16 mouse cellular contexts compared by ENCODE assay signal in the genomic region with DNA sequence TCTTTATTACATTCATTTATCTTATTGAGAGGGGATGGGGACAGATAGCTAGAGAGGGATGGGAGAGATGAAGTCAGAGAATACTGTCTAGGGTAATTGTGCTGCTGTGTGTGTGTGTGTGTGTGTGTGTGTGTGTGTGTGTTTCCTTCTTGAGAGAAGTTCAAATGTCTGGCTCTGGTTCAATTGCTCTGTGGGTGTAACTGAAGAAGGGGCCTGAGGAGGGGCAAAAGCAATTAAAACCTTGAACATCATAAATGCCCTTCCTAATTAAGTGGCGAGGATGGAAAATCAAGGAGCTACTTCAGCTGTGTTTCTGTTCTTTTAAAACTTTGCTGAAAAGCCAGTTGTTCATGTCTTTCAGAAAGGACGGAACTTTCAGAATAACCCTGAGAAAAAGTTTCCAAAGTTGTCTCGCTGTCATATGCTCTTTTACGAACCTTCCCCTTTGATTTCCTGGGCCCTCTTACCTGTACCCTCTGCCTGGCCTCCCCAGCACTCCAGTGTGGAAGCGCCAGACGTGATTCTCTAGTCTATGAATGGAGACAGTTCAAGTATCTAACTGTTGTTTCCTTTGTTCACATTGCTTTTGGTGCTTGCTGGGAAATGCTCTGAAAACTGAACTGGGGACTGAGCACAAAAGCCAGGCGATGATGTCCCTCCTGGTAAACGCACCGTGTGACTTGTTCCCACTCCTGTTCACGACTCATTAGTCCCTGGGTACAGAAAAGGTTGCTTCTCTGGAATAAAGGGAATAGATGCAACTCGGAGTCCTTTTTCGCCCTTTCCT.
DNase-seq lines count a peak whose midpoint lies in the region; ATAC-seq and TF ChIP-seq lines count a peak whose summit lies in the region.
"Had no signal": no experiment of that assay in that cellular context is flagged by ENCODE, and none has a peak within 500 bp of the region (broad histone marks: within the 10 kb centered on the region; RNA-seq: fewer than 3 reads in every experiment).

No protein-coding gene starts in this region.

- no peak for TF ChIP-seq POLR2A in lung, adult 2 months (IDR thresholded peaks at IDR 0.05; ENCODE audit: borderline replicate concordance, extremely low read depth, low read depth, low read length)

- no peak for ATAC-seq in lung, embryonic 15.5 days (ENCODE audit: borderline replicate concordance, extremely low read depth, low FRiP score, low TSS enrichment)
- ATAC-seq in forebrain, embryonic 12.5 days (ENCODE audit: low FRiP score), result peak; percentile 46; the same call in 1 of the 2 replicates

- H3K9me3 ChIP-seq in lung, embryonic 15.5 days, result no peaks in the 10 kb centered on the region
- H3K9me3 ChIP-seq in forebrain, embryonic 12.5 days, result no peaks in the 10 kb centered on the region
- H3K9me3 ChIP-seq: heart, embryonic 15.5 days had no signal

- 0 out of 2 replicates have a peak overlapping the region, but pooled peaks have one; percentile 46 for H3K27ac ChIP-seq in lung, embryonic 15.5 days
- H3K27ac ChIP-seq in forebrain, embryonic 12.5 days, result peak overlapping the region; percentile 80
- H3K27ac ChIP-seq: heart, embryonic 15.5 days; liver, embryonic 14.5 days had no signal

- peaks cover 30% of the 10 kb centered on the region for H3K4me1 ChIP-seq in lung, embryonic 15.5 days
- peaks cover 5% of the 10 kb centered on the region for H3K4me1 ChIP-seq in lung, adult 2 months (ENCODE audit: control insufficient read depth, insufficient read depth, low read length)
- peaks cover 15% of the 10 kb centered on the region for H3K4me1 ChIP-seq in forebrain, embryonic 12.5 days

- H3K9ac ChIP-seq in lung, embryonic 15.5 days, result no peak overlapping the region
- H3K9ac ChIP-seq in forebrain, embryonic 12.5 days, result no peak overlapping the region
- H3K9ac ChIP-seq: heart, embryonic 15.5 days; liver, embryonic 14.5 days had no signal

- no peak for TF ChIP-seq CTCF in lung, adult 2 months (IDR thresholded peaks at IDR 0.05; ENCODE audit: insufficient read depth, low read length)

- H3K4me2 ChIP-seq in lung, embryonic 15.5 days, result no peak overlapping the region
- H3K4me2 ChIP-seq in forebrain, embryonic 12.5 days, result no peak overlapping the region
- H3K4me2 ChIP-seq: heart, embryonic 15.5 days had no signal

- no peak overlapping the region for H3K4me3 ChIP-seq in lung, embryonic 15.5 days
- H3K4me3 ChIP-seq in lung, adult 2 months (replicated peaks; ENCODE audit: extremely low read depth, low read depth, low read length), result no peak overlapping the region
- no peak overlapping the region for H3K4me3 ChIP-seq in forebrain, embryonic 12.5 days (replicated peaks)
- H3K4me3 ChIP-seq: heart, embryonic 15.5 days; myocyte had no signal

- DNase-seq in embryo, embryonic 10 days (ENCODE audit: low spot score), result peak; percentile 17
- no peak for DNase-seq in embryo, embryonic 10.5 days (ENCODE audit: low spot score)
- no peak for DNase-seq in lung, adult 2 months
- peak; percentile 13 for DNase-seq in retina, embryonic 14.5 days (ENCODE audit: low spot score)
- DNase-seq in gastrocnemius, postnatal 14 days, result no peak
- no peak for DNase-seq in urinary bladder, postnatal 14 days (ENCODE audit: low spot score)
- DNase-seq: adrenal gland, postnatal 36 days; cerebellum, adult 11 months; kidney, postnatal 4 days; right cerebral cortex, adult 18-20 months; thymus, adult 2 months had no signal

- intact Hi-C loops in gastrocnemius, postnatal 14 days (cut with DNase I; ENCODE audit: low total_unique reads), result no loop called here

- 63% methylated on average over 12 of the region's 12 CpGs for WGBS in lung, embryonic 15.5 days
- 83% methylated on average over 12 of the region's 12 CpGs for WGBS in lung, adult 2 months
- 24% methylated on average over 12 of the region's 12 CpGs for WGBS in forebrain, embryonic 12.5 days

- no peaks in the 10 kb centered on the region for H3K36me3 ChIP-seq in lung, embryonic 15.5 days
- no peaks in the 10 kb centered on the region for H3K36me3 ChIP-seq in forebrain, embryonic 12.5 days (replicated peaks)
- H3K36me3 ChIP-seq: heart, embryonic 15.5 days had no signal

- H3K27me3 ChIP-seq in lung, embryonic 15.5 days, result no peaks in the 10 kb centered on the region
- no peaks in the 10 kb centered on the region for H3K27me3 ChIP-seq in forebrain, embryonic 12.5 days
- H3K27me3 ChIP-seq: heart, embryonic 15.5 days had no signal

Comparison
In these comparisons a context has a peak if more than half of its experiments do, and no peak if none do; other contexts are left out.
1. DNase-seq: peak in embryo, embryonic 10 days (single experiment) and retina, embryonic 14.5 days (single experiment); none in embryo, embryonic 10.5 days (single experiment), lung, adult 2 months (single experiment), gastrocnemius, postnatal 14 days (single experiment) and urinary bladder, postnatal 14 days (single experiment).